Mouse (Mus musculus) embryonic facial prominence, embryonic 14.5 days (tissue): ENCODE results near the gene Zfp523. TPM values are rescaled to one million over a fixed set of nuclear protein-coding genes. Genes with fewer than 3 reads are reported as not detected.

Experiments used
- polyA plus RNA-seq: library from polyadenylated mRNA; unstranded; fragments of >200 nt; fragmentation: Nextera tagmentation; extraction: Ambion mirVana; gene quantifications from 2 replicates; pipeline ENCODE4 v1.2.1, GENCODE M21; 2014

The Zfp523 gene
- polyA plus RNA-seq, 1 experiment from 2014 or later, result 30.6 TPM

Other genes starting within 250 kb of the Zfp523 start
- 1.4 and 2.4 TPM in 2 replicates for gene Tcp11, start 96.5 kb upstream of the Zfp523 start, polyA plus RNA-seq
- gene Scube3, start 35.0 kb upstream of the Zfp523 start, polyA plus RNA-seq, result 8.1 and 8.8 TPM in 2 replicates
- gene Def6, start 30.6 kb downstream of the Zfp523 start, polyA plus RNA-seq, result 8.9 and 9.4 TPM in 2 replicates
- gene Ppard, start 55.6 kb downstream of the Zfp523 start, polyA plus RNA-seq, result 2.9 and 3.0 TPM in 2 replicates
- gene Fance, start 136.4 kb downstream of the Zfp523 start, polyA plus RNA-seq, result 26.1 and 30.6 TPM in 2 replicates
- gene Rpl10a, start 151.3 kb downstream of the Zfp523 start, polyA plus RNA-seq, result 800 and 852 TPM in 2 replicates
- gene Tead3, start 173.7 kb downstream of the Zfp523 start, polyA plus RNA-seq, result 11.3 and 12.0 TPM in 2 replicates
- 3.9 and 6.0 TPM in 2 replicates for gene Tulp1, start 188.1 kb downstream of the Zfp523 start, polyA plus RNA-seq